Mouse (Mus musculus) layer of hippocampus, postnatal 10 days (tissue): ENCODE data around the gene Ehbp1. TPM values are rescaled to one million over a fixed set of nuclear protein-coding genes. Genes with fewer than 3 reads are reported as not detected.

Source experiments
- DNase-seq, 2 experiments: peaks; one replicate each; pipeline ENCODE4 v3.0.0; 2021; ENCODE audit warnings: low spot score in 2 of 2
- total RNA-seq, 2 experiments: library from RNA; stranded (reverse); gene quantifications; 2 replicates each; pipeline ENCODE4 v1.2.3; 2021

Ehbp1 gene
- total RNA-seq, 2 experiments from 2014 or later: 60.8 to 66.3 TPM

DNA sequence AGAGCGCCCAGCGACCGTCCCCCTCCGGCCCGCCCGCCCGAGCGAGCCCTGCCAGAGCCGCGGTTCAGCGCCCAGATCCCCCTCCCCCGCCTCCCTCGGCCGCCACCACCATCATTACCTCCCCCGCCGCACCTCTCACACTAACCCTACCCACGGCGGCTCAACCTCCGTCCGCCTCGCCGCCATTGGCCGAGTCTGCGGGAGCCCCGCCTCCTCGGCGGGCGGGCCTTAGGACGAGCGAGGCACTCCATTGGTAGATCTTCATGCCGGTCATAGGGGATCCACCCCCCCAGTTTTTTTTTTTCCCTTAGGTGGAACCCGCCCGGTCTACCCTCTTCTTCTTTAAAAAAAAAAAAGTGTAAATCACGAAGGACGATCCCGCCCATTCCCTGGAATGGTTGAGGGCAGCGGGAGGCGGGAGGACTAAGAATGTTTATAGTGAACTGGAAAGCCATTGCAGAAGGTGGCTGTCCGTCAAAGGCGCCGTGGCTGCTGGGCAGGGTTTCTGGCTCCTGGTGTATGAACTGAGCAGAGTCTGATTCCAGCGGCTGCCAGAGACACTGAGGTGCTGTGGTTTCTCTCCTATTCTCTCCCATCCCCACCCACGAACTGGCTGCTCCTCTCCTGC is 55.1 kb downstream of the Ehbp1 start:
- DNase-seq: peak; percentile 97 to 98

DNA sequence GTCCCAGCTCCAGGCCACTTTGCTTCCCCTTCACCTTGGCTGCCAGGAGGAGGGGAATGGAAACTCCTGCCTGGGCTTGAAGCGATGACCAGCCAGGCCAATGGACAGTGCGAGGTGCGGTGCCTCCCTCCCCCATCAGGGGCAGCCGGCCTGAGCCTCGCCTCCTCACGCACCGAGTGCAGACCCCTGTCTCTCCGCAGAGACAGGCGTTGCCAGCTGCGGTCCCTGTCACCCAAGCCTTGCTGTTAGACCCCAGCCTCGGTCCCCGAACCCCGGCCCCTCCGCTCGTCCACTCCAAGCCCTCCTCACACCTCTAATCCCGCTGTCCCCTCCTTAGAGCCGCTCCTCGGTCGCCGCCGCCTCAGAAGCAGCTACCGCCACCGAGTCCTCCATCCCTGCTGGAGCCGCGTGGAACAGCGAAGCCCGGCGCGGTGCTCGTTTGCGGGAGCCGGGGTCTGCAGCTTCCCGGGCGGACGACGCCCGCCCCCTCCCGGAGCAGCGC is 55.7 kb downstream of the Ehbp1 start:
- DNase-seq: no peak

DNA sequence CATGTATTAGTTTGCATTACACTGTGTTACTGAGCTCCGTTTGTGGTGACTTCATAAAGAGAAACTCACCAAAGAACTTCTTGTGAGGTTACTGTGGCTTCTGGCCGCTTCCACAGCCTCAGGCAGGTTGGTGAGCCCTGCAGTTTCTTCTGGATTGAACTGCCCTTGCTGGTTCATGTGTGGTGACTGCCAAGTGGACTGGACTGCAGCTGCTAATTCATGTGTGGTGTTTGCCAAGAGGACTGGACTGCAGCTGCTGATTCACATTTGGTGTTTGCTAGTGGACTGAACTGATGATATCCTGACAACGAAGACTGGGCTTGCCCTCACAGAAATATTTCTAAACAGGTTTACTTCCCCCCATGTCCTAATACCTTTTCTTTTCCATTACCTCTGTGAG is 65.4 kb downstream of the Ehbp1 start:
- DNase-seq: no peak

DNA sequence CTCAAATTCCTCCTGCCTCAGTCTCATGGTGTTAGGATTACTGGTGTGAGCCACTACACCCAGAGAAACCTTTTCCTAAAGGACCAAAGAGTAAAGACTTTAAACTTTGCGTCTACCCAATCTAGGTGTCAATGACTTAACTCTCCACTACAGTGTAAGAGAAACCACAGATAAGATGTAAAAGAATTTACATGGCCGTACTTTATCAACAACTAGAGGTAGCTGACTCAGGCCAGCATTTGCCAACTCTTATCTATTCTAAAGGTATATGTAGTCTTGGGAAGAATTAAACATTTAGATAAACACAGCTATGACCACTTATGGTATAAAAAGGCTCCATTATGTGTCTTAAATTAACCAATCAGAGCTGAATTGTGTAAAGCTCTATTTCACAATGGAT is 67.9 kb downstream of the Ehbp1 start:
- DNase-seq: no peak

DNA sequence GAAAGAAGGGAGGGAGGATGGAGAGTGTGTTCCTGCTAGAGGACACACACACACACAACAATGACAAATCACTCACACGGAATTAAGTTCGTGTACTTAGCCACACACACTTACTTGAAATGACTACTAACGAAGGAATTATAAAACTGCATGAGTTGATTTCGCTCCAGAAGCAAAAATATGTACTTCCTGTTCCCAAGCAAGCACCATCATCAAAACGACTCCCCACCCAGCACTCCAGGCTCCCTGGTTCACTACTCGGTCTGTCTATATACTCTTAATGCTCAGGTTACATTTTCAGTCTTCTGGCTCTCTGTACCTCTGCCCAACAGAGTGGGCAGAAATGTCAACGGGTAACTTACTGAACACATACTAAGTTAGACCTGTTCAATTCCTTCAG is 68.7 kb downstream of the Ehbp1 start:
- DNase-seq: no peak

DNA sequence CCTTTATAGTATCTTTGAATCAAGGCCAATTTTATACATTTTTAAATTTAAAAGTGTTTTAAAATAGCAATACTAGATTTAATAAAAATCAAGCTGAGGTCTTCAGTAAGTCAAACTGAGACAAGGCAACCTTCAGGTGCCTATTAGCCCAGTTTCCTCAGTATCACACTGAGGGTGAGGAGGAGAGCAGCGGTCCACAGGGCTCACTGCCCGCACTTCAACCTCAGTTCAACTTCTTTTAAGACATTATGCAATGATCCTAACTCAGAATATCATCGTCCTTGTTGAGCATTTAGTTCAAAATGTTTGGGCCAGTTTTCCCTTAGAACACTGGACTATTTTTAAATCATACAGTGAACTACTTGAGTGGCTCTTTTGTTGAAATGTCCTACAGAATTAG is 70.2 kb downstream of the Ehbp1 start:
- no peak for DNase-seq

DNA sequence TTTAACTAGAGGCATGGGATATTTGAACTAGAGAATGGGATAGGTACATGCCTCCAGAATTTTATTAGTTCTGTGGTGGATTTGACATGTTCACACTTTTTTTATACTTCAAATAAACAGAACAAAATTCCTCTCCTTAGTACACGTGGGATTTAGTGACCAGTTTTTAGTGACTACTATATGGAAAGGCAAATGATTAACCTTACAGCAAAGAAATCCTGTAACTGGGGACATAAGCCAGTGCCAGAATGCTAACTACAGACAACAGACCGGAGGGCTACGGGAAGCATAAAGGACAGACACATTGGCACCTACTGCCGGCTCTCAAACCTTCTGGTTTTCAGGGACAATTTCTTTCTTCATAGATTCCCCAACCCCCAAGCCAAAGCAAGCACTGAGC is 72.4 kb downstream of the Ehbp1 start:
- no peak for DNase-seq

DNA sequence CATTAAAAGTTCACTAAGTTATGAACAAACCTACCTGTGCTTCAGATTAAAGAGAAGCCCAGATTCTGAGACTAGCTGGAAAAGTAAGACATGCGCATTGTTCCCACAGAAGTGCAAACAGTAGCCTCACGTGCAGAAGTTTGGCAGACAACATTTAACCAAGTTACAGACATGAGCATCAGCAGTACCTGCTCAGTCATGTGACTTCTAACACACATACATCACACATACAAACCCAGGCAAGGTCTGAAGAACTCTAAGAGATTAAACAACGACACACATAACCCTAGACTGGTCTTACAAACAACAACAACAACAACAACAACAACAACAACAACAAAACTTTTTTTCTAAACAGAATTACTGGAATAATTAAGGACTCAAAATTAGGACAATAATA is 72.9 kb downstream of the Ehbp1 start:
- no peak for DNase-seq

DNA sequence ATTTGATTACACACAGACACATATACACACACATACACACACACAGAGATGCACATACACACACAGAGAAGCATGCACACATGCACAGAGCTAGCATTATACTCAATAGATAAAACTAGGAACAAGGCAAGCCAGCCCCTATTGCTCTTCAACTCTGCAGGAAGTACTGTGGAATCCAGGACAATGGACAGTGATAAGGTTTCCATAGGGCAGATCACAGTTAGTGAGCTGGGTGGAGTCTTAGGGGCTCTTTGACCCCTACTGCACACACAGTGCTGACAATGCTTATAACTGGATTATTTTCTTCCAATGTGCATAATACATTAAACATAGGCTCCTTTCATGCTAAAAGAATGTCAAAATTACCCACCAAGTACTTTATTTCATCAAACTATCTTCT is 75.1 kb downstream of the Ehbp1 start:
- no peak for DNase-seq

DNA sequence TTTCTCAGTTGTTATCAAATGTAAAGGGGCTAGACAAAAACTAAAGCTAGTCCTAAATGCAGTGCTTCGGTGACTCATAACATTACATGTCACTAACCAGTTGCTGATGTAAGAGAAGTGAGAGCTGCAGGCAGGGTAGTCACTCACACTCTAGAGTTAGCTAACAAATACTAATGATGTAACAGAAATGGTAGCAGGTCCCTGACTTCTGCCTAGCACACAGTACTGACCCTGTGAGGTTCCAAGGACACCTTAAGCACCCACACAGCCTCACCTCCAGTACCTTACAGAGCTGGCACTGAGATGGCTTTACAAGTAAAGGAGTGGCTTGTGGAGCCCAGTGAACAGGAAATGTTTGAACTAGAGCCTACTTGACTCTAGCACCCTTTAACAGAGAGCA is 86.7 kb downstream of the Ehbp1 start:
- DNase-seq: no peak

DNA sequence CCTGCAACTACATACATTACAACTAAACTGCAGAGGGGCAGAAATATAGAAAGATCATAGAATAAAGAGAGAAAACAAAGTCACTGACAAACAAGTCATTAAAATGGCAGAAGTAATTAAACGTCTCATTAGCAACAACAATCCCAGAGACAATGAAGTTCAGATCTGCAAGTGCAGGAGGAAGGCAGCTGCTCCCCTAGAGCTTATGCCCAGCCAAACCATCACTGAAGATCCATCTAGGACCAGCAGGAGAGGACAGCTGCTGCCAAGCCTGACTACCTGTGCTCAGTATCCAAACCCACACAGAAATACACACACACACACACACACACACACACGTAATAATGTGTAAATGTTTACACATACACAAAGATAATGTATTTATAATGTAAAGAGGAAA is 92.7 kb downstream of the Ehbp1 start:
- DNase-seq: no peak

DNA sequence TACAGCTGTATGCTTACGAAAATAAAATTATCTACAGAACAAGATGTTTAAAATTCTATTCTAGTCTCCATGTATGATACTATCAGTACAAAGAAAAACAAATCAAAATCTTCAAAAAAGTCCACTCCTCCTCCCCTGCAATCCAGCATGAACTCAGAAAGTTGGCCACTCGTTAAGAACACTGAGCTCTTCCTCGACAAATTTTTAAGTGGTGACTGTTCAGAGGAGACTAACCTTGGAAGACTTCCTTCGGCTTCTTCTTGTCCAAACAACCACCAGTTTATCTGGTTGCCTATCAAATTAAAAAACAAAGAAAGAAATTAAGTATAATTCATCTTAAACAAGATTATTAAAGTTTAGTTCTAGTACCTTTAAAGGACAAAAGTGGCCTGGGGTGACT is 94.4 kb downstream of the Ehbp1 start:
- DNase-seq: no peak

DNA sequence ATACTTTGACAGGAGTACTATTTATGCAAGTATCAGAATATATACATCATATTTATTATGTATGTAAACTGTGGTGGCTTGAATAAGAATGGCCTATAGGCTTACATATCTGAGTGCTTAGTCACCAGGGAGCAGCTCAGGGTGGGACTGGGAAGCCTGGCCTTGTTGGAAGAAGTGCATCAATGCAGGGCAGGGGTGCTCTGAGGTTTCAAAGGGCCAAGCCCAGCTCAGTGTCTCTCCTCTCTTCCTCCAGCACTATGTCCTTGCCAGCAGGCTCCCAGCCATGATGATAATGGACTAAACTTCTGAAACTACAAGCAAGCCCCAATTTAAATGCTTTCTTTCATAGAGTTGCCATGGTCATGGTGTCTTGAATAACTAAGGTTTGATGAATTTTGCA is 95.0 kb downstream of the Ehbp1 start:
- no peak for DNase-seq

DNA sequence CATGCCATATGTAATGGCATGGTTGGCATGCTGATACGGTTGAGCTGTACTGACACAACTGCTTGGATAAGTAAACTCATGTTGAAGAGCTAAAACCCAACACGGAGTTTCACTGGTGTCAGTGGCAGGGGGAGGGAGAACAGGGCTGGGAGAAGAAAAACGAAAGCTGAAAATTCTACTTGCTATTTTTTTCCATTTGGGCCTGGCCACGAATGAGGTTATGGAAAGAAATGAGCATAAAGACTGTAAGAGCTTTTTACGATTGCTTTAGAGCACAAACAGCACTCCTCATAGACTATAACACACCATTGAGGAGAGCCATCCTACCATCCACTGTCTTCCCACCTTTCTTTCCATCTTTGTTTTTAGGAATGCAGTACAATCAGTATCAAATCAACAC is 106.5 kb downstream of the Ehbp1 start:
- no peak for DNase-seq

DNA sequence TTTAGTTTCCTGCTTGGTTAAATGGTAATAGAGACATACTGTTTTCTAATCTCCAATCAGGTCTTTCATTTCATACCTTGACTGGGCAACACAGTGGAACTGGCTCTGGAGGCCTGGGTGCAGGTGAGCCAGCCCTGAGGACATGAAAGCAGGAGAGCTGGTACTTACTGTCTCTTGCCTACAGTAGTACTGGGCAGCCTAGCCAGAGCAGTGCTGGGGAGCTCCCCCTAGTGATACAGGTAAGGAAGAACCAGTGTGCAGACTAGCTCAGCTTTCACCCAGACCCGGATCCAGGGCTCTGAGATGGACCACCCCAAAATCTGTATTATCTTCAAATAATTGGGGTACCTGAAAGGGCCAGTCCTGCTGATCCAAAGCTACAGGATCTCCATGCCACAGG is 107.4 kb downstream of the Ehbp1 start:
- no peak for DNase-seq

DNA sequence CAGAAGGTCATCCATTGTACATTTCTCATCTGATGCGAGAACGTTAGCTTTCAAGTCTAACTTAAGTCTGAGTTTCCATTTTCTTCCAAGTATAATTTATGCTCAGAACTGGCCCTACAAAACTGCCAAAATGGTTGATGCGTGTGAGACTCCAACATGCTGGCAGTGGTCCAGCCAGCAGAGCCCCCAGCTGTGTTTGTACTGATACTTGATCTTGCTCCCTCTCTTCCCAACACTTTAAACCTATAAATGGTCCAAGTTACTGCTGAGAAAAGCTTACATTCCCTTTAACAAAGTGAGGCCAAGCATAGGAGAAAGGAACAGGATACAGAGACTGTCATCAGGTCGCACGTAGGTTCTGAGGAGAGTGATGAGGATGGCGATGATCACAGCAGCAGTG is 111.2 kb downstream of the Ehbp1 start:
- DNase-seq: no peak

DNA sequence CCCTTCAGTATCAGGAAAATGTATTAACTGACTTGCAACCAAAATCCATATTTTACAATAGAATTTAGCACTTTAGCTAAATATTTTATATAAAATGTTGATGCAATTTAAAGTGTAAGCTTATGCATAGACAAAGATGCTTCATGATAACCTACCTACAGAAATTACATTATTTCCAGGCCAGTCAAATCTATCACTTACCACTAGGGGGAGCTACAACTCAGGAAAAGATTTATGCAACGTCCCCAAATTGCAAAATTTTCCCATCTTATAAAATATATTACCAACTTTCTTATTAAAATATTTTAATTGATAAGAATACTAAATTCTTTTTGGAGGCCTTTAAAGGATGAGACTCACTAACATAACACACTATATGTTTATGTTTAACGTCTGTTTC is 116.5 kb downstream of the Ehbp1 start:
- no peak for DNase-seq

DNA sequence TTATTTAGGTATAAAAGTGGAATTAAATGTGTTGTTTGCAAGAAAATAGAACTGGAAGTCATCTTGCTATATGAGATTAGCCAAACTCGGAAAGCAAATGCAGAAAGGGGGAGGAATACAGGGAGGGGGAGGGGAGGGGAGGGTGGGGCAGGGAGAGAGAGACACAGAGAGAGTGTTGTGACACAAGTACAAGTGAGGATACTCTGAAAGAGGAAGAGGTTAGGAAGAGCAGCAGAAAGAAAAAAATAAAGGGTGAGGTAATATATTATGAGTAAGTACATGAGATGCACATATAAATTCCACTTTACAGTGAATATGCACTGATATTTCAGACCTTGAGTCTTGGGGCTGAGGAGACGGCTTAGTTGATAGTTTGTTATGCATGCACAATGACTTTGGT is 123.9 kb downstream of the Ehbp1 start:
- DNase-seq: no peak

DNA sequence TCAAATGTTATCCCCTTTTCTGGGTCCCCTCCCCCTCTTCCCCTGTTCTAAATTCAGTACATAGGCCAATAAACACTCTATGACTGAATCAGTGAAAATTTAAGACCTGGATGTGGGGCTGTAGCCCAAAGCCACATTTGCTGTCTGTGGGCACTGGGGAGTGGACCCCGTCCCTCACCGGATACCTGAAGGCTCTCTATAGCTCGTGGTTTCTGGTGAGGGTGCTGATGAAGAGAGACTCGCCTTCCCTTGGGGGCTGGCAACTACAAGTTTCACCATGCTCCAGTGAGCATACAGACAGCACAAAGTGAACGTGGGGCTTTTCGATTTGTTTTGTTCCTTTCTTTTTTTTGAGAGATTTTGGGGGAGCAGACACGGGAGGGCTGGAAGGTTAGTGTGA is 125.2 kb downstream of the Ehbp1 start:
- DNase-seq: no peak

DNA sequence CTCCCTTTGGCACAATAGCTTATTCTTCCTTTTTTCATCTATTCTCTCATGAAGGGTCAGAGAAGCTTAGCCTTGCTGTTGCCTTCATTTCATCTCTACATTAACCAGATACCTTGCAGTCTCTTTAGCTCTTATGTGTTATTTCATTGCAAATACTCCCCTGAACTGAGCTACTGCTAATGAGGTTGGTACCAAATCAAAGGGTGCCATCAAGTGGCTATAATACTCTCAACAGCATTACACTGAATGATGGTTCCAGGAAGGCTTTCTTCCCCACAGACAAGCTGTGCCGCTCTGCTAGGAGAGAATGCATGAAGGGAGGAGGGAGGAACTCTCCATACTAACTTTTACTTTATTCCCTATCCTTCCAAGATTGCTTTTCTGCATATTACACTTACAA is 135.5 kb downstream of the Ehbp1 start:
- peak in 1 of 2 experiments; percentile 20 for DNase-seq

DNA sequence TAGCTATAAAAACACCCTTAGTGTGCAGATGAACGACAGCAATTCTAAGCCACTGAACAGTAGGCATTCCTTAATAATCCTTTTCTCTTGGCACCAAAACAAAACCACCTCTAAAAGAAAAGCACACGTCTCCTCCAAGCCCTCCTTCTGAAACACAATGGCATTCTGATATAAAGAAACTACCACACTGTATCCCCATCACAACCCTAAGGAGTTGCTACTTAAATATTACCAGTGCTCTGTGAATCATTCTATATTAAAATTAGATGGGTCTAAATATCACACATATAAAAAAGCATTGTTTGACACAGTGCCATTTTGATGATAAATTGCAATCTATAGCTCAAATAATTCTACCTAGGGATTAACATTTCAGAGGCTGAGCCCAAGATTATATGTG is 135.9 kb downstream of the Ehbp1 start:
- no peak for DNase-seq

DNA sequence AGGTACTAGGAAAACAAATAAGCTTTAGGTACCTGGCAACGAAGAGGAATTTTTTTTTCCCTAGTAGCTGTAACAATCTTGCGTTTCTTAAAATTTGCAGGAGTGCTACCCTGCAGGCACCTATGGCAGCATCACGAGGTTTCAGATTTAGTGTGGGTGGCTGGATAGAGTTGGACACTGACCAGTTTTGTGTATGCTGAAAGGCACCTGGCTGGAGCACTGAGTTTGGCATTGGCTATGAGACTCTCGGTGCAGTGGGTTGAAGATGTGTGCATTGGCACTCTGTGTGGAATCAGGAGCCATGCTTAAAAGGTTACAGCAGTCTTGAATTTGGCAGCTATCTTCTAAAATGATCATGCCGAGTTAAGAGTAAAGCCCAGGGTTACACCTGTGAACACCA is 138.7 kb downstream of the Ehbp1 start:
- DNase-seq: no peak

DNA sequence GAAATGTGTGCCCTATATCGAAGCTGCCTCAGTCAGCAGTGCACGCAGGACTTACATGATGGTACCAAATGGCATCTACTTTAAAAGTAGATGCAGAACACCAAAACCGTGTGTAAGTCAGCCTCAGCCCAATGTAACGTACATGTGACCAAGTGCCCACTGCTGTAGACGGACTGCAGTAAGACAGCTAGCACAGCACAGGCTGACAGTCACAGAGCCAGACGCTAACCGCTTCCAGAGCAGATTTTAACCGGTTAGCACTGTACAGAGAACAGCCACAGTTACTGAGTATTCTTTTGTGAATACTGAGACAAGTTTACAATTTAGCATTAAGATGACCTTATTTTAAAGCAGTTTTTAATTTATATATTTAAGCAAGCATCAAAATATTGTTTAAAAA is 141.0 kb downstream of the Ehbp1 start:
- no peak for DNase-seq

DNA sequence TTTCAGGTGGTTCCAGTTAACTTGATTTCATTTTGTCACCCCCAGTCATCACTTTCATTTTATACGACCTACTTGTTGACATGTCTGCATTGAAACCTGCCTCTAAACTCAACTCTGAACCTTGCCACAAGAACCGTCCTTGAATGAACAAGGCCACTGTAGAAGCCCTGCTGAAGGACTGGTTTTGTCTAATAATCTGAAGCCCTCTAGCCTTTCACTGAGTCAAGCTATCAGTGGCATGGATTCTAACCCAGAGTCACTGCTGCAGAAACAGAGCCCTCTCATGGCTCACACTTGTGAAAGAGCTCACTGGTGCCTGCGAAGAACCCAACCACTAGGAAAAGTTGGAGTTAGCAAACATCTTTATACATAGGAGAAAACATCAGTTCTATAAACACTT is 142.2 kb downstream of the Ehbp1 start:
- no peak for DNase-seq
